Mouse (Mus musculus): ENCODE data around the gene Crtc1. TPM values are rescaled to one million over a fixed set of nuclear protein-coding genes. Genes with fewer than 3 reads are reported as not detected.

Crtc1 gene
- total RNA-seq (2021), result 19.4 and 20.6 TPM in 2 replicates
- long read RNA-seq, experiment 1, full-length matches to known transcripts, result 3 of 15 reads
- long read RNA-seq, experiment 1, partial matches to known transcripts, result 3 of 15 reads
- long read RNA-seq, experiment 1, other reads (novel, unspliced or antisense), result 9 of 15 reads
- long read RNA-seq, experiment 2, full-length matches to known transcripts, result 6 of 22 reads
- long read RNA-seq, experiment 2, partial matches to known transcripts, result 2 of 22 reads
- long read RNA-seq, experiment 2, other reads (novel, unspliced or antisense), result 14 of 22 reads

GRCm38 (mm10) chr8:70439055-70439847 lies at the start of gene Crtc1:
TSS of gene Crtc1 (minus strand) at chr8:70439579.
- peak; percentile 99 for DNase-seq

- DNase-seq, result no peak
These were observed 49.6 kb upstream of the Crtc1 start for GRCm38 (mm10) chr8:70488931-70489470.

- no peak for DNase-seq
These were observed 48.8 kb upstream of the Crtc1 start for GRCm38 (mm10) chr8:70487993-70488796.

GRCm38 (mm10) chr8:70486941-70487520 lies 47.7 kb upstream of the Crtc1 start, which contains the start of gene Tmem59l:
TSS of gene Tmem59l (minus strand) at chr8:70487358.
- DNase-seq, result no peak

DNA sequence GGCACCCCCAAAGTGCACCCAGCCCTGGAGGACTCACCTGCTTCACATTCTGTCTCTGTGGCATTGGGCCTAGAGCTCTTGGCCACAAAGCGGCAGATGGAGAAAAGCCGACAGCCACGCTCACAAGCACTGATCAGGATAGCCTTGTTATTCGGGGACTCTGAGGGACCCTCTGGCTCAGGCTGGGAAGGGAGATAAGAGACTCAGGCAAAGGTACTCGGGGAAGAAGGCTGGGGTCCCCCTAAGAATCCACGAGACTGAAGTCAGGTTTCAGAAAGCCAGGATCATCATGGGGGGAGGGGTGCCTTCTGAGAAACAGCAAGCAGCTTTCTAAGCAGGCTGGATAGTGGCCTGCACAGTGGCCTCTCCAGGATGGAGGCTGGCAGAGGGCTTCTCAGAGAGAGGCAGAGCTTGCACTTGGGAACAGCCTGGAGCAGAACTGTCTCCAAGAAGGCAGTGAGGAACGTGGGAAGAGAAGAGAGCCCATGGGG lies 46.9 kb upstream of the Crtc1 start:
- no peak for DNase-seq

DNA sequence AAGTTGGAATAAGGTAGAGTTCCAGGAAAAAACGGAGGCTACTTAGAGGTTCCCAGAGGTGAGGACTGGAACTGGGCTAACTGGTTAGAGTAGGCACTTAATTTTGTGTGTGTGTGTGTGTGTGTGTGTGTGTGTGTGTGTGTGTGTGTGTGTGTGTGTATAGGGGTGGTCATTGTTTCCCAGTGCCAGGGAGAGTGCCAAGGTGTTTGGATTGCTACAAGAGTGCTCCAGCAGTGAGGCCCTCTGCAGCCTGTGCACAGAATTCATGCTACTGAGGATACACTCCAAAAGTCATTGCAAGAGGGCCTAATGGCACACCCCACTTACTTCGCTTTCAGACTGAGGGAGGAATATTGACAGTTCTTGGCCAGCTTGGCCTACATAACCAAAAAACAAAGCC lies 43.6 kb upstream of the Crtc1 start:
- no peak for DNase-seq

DNA sequence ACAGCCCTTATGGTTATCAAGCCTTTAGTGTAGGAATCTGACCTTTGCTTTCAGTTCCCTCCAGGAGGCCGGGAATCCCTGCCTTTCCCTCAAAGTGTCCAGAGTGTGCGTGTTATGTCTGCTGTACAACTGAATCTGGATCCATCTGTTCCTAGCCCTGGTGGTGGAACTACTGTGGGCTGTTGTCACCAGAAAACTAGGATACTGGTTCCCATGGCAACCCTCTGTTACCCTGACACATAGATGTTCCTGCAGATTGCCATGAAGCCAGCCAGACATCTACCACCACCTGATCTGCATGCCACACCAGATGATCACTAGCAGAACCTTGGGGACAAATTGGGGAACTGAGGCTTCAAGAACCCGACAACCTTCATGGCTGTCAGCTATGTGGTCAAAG lies 42.5 kb upstream of the Crtc1 start:
- no peak for DNase-seq

DNA sequence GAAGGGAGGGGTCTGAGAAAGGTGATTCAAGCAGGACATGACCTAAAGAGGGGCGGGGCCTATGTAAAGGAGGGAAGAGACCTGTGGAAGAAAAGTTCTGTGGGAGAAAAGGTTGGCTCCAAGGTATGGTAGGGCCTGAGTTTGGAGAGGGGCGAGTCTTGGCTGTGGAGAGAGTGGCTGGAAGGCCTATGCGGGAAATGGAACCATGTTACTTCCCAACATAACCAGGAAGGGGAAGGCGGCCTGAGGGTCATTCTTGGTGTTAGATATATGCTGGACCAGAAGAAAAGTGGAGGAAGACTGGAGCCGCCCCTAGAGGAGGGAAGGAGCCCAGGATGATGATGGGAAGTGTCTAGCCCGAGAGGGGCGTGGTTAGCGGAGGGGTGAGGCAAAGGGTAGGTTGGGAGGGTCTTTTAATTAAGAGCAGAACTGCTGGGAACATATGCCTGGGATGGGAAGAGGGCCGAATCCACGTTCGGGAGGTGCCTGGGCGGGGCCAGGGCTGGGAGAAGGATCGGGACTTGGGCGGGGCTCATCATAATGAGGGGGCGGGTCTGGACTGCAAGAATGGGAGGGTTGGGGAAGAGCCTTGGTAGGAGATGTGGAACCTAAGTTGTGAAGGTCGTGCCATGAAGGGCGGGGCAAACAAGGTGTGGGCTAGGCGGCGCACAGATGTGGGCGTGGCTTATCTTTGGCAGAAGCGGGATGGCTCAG lies 38.0 kb upstream of the Crtc1 start:
- peak; percentile 53 for DNase-seq

GRCm38 (mm10) chr8:70476333-70477268 lies 37.2 kb upstream of the Crtc1 start, which contains the start of gene Klhl26:
TSS of gene Klhl26 (minus strand) at chr8:70476968.
- DNase-seq, result peak; percentile 99

- no peak for DNase-seq
These were observed 32.5 kb upstream of the Crtc1 start for GRCm38 (mm10) chr8:70471856-70472255.

GRCm38 (mm10) chr8:70469938-70470337 lies 30.6 kb upstream of the Crtc1 start:
- DNase-seq, result no peak

GRCm38 (mm10) chr8:70469295-70469916 lies 30.0 kb upstream of the Crtc1 start:
- no peak for DNase-seq

DNA sequence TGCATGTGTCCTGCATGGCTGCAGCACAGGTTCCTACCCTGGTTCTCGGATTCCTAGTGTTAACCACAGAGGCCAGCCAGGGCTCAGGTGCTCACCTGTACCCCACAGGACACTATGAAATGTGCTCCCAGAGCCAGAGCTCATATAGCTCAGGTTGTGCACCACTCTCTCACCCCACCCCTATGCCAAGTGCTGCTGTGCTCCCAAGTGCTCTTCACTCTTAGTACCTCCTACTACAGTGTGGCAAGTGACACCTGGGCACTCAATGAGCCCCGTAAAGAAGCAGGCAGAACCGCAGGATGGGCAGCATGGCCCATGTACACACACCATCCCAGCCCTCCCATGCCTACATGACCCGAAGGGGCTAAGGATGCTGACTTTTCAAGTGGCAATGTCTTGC lies 29.4 kb upstream of the Crtc1 start:
- DNase-seq, result no peak

DNA sequence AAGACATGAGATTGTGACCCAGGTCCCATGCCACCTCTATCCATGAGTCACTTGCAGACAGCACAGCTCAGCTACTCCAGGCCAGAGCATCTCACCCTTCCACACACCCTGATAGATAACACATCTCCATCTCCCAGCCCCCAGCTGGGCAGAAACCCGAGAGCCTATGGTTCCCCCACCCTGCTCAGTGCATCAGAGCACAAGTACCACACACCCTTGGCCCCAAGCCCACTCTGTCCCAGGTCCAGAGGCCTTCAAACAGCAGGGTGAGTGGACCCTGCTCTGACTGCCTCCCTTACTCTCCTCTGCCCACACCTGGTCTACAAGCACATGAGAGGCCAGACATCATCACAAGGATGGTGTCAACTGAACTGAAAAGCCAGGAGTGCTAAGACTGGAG lies 28.5 kb upstream of the Crtc1 start:
- DNase-seq, result no peak

- DNase-seq, result no peak
These were observed 27.9 kb upstream of the Crtc1 start for GRCm38 (mm10) chr8:70467229-70467725.

- DNase-seq, result no peak
These were observed 27.4 kb upstream of the Crtc1 start for GRCm38 (mm10) chr8:70466771-70467170.

DNA sequence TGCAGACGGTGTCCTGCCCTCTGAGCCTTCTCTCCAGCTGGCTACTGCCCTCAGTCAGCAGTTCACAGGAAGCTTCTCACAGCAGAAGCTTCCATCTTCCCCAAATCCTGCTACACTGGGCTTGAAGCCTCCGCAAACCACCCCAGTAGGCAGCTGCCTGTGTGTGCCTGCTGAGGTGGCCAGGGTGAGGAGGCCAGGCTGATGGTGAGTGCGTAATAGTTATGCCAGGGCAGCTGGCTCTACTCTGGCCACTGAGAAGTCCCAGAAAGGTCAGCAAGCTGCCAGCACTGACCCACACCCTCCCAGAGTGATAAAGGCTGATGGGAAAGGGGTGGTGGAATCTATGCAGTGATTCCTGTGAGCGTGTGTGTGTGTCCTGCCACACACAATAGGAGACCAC lies 26.9 kb upstream of the Crtc1 start:
- no peak for DNase-seq

DNA sequence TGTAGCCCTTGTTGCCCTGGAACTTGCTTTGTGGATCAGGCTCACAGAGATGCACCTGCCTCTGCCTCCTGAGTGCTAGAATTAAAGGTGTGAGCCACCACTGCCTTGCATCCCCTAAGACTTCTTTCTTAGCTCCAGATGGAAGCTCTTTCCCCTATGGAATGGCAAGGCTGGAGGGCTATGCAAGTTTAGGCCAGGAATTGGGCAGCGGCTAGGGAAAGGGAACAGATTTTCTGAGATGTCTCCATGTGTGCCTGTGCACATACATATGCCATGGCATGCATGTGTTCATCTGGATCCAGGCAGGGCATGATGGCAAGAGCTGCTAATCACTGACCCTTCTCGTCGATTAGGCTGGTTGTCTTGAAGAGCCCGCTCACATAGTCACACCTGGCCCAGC lies 26.3 kb upstream of the Crtc1 start:
- no peak for DNase-seq

- DNase-seq, result no peak
These were observed 24.8 kb upstream of the Crtc1 start for GRCm38 (mm10) chr8:70464162-70464561.
